ENCODE assay signal across 1 mouse cellular context in genomic region chr5:92230306-92230705, GRCm38 (mm10).
TF ChIP-seq lines count a peak whose summit lies in the region.

No protein-coding gene starts in this region.

TF ChIP-seq in CH12.LX, 34 proteins besides CTCF, POLR2A, EP300 and RAD21 (continued from another document):
- TF ChIP-seq BHLHE40 (IDR thresholded peaks at IDR 0.05; ENCODE audit: low read depth, low read length) (0 out of 2 replicates have a peak, but pooled peaks have one; percentile 20), TBP (conservative IDR thresholded peaks at IDR 0.05; ENCODE audit: low read depth, low read length) (no peak), ETS1 (conservative IDR thresholded peaks at IDR 0.05; ENCODE audit: low read depth, low read length) (peak; percentile 68), TCF12 (IDR thresholded peaks at IDR 0.05; ENCODE audit: low read depth, low read length) (peak; percentile 73; the same call in 1 of the 2 replicates)
